Mouse (Mus musculus) mouse trophoblast stem cell (cell line): ENCODE results near the gene Coa7.

ENCODE experiments used
- in situ Hi-C, 2 experiments: fragments of 300-500 bp; cut with MseI, MboI; formaldehyde crosslinking; loops; 2 replicates in 1 of 2; 3 replicates in 1 of 2; pipeline ENCODE4 v1.15.1; 2025

Gene Coa7

GRCm38 (mm10) chr4:108327730-108328484 lies at the start of gene Coa7:
Gene Coa7 (plus strand): TSS chr4:108328140.
- in situ Hi-C loops: no loop called here

DNA sequence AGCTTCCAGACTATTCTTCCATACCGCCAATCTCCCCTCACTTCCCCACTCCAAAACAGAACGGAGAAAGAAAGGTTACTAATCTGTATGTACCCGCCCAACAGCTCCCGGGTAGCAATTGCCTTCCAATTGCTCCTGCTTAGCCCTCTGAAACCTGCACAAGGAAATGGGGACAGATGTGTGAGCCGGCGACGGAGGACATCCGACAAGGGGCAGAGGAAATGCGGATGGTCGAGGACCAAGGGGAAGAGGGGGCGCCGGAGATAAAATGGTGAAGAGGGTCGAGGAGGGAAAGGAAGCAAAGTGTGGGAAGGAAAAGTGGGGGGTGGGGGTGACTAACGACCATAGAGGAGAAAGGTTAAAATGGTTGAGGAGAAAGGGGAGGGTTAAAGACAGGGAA lies 27.7 kb upstream of the Coa7 start:
- in situ Hi-C loops: no loop called here

- in situ Hi-C loops: no loop called here
Observed at GRCm38 (mm10) chr4:108300670-108301373, 27.1 kb upstream of the Coa7 start, which contains the start of gene Zyg11b. Gene Zyg11b (minus strand): TSS chr4:108301096.

GRCm38 (mm10) chr4:108302296-108302890 lies 25.5 kb upstream of the Coa7 start:
- in situ Hi-C loops: no loop called here

DNA sequence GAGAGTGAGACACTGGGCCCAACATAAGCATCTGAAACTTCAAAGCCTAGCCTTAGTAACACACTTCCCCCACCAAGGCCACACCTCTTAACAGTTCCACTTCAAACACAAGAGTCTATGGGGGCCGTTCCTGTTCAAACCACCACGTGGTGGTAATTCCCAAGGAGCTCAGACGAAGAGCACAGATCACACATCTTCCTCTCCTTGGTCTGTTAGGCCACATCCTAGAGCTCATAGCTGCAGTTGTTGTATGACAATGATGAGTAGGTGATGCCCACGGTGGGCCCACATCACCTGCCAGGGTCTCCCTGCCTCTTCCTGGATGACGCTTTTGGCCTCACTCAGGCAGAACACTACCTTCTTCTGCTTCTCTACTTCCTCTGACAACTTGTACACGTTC lies 17.2 kb upstream of the Coa7 start:
- in situ Hi-C loops: no loop called here

GRCm38 (mm10) chr4:108314041-108314440 lies 13.9 kb upstream of the Coa7 start:
- in situ Hi-C loops: no loop called here

DNA sequence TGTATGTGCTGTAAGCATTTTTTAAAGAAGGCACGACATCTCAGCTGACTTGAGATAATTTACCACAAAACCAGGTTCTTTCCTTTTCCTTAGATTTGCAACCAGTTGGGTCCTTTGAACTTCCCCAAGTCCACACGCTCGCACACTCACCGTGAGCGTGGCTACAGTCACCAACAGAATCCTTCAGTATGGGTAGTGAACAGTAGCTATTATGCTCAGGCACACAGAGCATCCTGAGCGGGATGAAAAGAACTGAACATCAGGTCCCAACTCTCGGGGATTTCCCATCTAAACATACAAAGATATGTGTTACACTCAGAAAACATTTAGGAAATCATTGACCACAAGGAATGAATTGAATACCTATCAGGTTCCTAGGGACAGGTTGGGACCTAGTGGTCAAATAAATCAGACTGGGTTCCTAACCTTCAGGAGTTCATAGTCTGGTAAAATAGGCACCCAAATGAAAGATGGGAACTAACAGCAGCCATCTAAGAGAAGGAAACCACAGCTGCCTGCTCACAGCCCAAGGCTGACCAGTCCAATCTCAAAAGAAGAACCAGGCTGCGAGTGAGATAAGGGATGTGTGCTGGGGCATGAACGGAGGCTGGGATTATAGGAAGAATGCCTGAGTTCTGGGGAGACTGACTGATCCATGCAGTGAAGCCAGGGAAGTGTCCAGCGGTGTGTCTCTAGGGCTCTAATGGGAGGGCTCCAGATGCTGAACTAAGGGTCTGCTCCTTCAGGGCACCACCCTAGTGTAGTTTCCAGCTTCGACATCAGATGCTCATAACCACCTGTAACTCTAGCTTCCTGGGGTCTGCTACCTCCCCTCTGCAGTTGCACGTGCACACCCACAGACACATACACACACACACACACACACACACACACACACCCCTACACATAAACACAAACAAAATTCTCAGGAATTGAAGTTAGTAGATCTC lies 10.0 kb upstream of the Coa7 start:
- in situ Hi-C loops: no loop called here

- in situ Hi-C loops: no loop called here
Observed at GRCm38 (mm10) chr4:108318649-108319615, 9.0 kb upstream of the Coa7 start.

- in situ Hi-C loops: no loop called here
Observed at GRCm38 (mm10) chr4:108319747-108320146, 8.2 kb upstream of the Coa7 start.

DNA sequence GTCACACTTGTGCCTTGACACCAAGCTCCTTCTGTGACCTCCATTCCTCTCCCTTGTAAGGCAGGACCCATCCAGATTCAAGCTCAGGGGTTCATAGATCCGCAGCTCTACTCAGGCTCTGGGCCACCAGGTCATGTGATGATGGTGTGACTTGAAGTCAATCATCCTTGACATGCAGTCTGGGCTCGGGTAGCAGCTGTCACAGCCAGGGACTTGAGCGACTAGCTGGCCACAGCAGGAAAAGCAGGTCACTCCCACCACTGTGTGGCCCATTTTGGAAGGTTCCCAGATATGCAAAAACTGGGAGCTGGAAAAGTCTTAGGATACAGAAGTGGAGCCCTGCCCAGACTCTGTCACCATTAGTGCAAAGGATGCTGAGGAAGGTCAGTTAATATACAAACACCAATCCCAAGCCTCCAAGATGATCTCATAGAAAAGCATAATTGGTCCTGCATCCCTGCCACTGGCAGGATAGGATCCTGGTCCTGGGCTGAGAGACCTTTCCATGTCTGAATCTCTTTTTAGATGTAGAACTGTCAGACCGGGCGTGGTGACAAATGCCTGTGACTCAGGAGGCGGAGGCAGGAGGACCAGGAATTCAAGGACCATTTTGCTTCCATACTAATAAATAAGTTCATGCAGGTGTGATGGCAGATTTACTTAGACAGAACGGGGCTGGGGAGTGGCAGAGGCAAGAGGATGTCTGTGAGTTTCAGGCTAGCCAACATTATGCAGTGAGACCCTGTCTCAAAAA lies 7.1 kb upstream of the Coa7 start:
- in situ Hi-C loops: no loop called here

DNA sequence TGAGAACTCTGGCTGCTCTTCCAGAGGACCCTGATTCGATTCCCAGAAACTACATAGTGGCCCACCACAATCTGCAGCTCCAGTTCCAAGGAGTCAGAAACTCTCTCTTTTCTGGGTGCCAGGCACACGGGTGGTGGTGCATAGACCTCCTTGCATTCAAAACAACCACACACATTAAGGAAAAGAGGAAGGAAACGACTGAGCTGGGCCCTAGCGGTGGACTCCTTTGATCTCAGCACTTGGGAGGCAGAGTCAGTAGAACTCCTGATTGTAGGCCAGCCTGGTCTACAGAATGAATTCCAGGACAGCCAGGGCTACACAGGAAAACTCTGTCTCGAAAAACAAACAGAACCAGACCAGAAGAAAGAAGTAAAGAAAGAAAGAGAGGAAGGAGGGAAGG lies 4.4 kb upstream of the Coa7 start:
- in situ Hi-C loops: no loop called here

DNA sequence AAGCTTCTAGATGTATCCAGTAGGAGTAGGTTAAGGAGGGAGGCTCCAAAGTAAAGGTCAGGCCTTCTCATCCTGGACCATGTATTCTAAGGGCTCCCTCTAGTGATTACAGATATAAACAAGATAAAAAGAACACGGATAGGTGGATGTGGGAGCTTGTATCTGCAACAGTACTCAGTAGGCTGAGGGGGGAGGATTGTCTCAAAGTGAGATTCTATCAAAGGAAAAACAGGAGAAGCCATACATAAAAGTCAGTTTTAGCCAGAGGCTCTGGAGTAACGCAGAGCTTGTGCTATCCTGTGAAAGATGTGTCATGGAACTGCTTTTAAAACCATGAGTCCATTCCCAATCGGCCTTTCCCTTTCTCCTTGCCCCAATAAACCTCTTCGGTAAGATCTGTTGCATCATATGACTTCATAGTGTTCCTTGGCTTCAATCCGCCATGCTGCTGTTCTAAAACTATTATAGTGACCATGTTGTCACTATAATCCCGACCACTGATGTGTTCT lies 815 bp upstream of the Coa7 start:
- in situ Hi-C loops: no loop called here

DNA sequence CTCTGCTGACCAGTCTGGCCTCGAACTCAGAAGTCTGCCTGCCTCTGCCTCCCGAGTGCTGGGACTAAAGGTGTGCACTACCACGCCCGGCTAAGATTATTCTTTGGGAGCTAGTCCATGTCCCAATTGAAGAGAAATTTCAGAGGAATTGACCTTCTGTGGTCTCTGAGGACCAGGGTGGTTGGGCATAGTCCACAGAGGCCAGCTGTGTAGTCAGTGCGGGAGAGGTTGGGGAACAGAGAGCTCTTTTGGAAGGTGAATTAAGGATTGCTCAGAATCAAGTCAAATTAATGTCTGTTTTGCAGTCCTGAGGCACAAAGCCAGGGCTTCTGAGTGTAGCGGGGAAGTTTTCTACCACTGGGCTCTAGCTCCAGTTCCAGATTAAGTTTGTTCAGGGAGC lies 1.9 kb downstream of the Coa7 start:
- in situ Hi-C loops: no loop called here

DNA sequence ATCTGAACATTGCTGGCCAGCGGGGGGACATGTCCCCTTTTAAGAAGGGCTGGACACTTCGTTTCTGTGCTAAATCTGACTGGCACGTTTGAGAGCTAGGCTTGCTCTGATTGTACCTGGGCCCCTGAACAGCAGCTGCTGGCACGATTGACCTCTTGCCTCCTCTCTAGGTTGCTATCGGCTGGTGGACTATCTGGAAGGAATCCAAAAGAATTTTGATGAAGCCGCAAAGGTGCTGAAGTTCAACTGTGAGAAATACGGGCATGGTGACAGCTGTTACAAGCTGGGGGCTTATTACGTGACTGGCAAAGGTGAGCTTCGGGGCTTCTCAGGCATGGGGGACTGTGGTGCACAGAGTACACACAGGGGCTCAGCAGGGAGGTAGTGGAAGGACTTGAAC lies 4.1 kb downstream of the Coa7 start:
- in situ Hi-C loops: no loop called here

DNA sequence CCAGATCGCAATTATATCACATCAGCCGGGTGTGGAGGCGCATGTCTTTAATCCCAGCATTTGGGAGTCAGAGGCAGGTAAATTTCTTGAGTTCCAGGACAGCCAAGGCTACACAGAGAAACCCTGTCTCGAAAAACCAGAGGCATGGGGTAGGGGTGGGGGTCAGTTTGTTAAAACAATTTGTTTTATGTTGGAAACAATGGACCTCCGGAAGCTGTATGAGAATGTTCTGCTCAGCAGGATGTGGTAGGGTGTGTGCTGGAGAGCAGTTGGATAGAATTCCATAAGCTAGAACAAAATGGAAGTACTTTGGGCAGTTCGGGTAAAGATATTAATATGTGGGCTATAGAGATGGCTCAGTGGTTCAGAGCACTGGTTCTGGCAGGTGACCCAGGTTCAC lies 7.5 kb downstream of the Coa7 start:
- in situ Hi-C loops: no loop called here

GRCm38 (mm10) chr4:108336765-108337164 lies 8.8 kb downstream of the Coa7 start:
- in situ Hi-C loops: no loop called here

DNA sequence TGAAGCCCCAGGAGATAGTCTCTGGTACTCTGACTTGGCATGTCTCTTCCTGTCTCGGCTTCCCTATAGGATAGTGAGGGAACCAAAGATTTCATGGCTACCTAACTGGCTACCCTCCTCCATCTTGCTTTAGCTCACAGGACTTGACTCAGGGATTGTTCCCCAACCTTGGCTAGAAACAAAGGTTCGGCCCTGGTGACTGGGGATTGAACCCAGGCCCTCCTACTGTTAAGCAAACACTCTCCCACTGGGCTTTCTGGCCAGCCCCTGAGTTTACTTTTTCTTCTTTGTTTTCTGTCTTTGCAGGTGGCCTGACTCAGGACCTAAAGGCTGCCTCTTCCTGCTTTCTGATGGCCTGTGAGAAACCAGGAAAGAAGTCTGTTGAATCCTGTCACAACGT lies 9.9 kb downstream of the Coa7 start:
- in situ Hi-C loops: no loop called here

DNA sequence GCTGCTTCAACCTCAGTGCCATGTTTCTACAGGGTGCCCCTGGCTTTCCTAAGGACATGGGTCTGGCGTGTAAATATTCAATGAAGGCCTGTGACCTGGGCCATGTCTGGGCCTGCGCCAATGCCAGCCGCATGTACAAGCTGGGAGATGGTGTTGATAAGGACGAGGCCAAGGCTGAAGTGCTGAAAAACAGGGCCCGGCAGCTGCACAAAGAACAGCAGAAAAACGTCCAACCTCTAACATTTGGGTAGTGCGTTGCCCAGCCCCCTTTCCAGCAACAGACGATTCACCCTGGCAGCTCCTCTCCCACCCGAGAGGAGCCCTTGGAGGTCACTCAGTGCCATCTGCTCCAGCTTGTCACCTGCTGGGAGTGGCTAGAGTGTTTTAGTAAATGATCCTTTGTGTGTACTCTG lies 10.4 kb downstream of the Coa7 start:
- in situ Hi-C loops: no loop called here

GRCm38 (mm10) chr4:108338811-108339210 lies 10.9 kb downstream of the Coa7 start:
- in situ Hi-C loops: no loop called here

DNA sequence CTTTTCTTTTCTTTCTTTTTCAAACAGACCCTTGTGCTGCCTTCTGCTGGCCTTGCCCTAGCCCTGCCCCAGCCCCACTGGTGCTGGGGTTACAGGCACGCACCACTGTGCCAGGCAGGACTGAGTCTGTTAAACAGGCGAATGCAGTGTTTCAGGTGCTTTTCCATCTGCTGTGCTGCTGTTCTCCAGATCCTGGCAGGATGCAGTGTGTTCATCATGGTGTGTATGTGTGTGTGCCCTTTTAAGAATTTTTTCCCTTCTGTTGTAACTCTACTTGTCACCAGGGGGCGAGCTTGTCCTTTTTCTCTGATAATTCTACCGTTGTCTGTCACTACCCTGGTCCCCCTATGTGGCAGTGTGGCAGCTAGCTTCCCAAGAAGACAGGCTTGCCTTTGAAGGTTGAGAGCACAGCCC lies 11.3 kb downstream of the Coa7 start:
- in situ Hi-C loops: no loop called here
